Mouse (Mus musculus) embryo, embryonic 11 days (tissue): ENCODE results near the gene Them7.

Source experiments
- DNase-seq: peaks from one replicate; pipeline ENCODE4 v3.0.0-alpha.2; 2015

The Them7 gene

GRCm38 (mm10) chr2:105418629-105419227 is 194.6 kb downstream of the Them7 start:
- DNase-seq = no peak

GRCm38 (mm10) chr2:105427447-105427846 is 203.3 kb downstream of the Them7 start:
- DNase-seq = no peak

- DNase-seq = peak; percentile 87
These were observed 203.9 kb downstream of the Them7 start for GRCm38 (mm10) chr2:105428029-105428428.

- DNase-seq = peak; percentile 27
These were observed 204.3 kb downstream of the Them7 start for GRCm38 (mm10) chr2:105428467-105428866.
